Mouse (Mus musculus) brain, adult 10 weeks (tissue): ENCODE results near the gene Slc9a9. TPM values are rescaled to one million over a fixed set of nuclear protein-coding genes. Genes with fewer than 3 reads are reported as not detected.

Source experiments
- polyA plus RNA-seq: library from polyadenylated mRNA; stranded (reverse); fragments of 350-450 nt; fragmentation: Illumina TruSeq; extraction: RNeasy Lipid Tissue Mini Kit (QIAGEN cat#74804); gene quantifications from one replicate; pipeline ENCODE4 v1.2.3, GENCODE M21; 2015; ENCODE audit warnings: low read depth, low replicate concordance

The Slc9a9 gene
- 11.3 TPM for polyA plus RNA-seq

DNA sequence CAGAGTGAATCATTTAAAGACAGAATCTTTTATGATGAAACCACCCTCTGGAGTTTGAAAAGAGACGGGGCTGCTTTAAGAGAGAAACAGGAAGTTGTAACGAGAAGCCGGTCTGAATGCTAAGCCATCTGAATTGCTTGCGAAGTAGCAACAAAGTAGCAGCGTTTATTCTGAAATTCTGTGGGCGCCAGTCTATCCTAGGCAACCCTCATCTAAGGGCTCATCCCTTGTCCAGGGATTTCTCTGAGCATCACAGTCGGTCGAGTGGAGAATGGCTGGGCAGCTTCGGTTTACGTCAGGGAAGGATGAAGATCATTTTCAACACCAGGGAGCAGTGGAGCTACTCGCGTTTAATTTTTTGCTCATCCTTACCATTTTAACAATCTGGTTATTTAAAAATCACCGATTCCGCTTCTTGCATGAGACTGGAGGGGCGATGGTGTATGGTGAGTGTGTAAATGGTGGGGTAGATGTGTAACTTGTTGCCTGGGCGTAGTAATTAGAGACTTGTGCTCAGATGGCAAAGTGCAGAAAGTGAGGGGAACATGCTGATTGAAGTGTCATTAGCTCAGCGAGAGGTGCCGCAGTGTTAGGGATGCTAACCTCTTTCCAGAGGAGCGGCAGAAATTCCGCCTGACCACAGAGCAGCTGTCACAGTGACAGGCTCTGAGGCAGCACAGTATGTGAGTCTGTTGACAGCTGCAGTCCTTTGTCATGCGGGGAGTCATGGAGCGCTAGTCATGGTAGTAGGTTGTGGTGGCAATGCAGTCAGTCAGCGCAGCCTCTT lies at the start of gene Slc9a9:
Gene Slc9a9, plus strand, starts transcription at position 119 of the 787 bp plus-strand sequence.

Other genes with a start within 250 kb of the Slc9a9 start
- 25.6 TPM for gene 1190002N15Rik, start 131.8 kb upstream of the Slc9a9 start, polyA plus RNA-seq